Mouse (Mus musculus) CH12.LX (cell line): Measurements from ENCODE around the gene Mcm9. TPM values are rescaled to one million over a fixed set of nuclear protein-coding genes. Genes with fewer than 3 reads are reported as not detected.
A peak's percentile ranks its signal among the peaks of the same experiment; 100 is the strongest.

Experiments used
- DNase-seq: peaks from one replicate; pipeline ENCODE4 v3.0.0-alpha.2; 2013; ENCODE audit errors: extremely low read depth
- H3K27ac ChIP-seq: 2 replicates; pipeline ENCODE4 v1.5.1; 2012; ENCODE audit warnings: low read depth, mild to moderate bottlenecking, control low read depth, moderate library complexity; ENCODE audit not compliant: insufficient read depth
- H3K27me3 ChIP-seq: replicated peaks from 2 replicates; pipeline ENCODE3; 2012; ENCODE audit warnings: inconsistent platforms
- H3K36me3 ChIP-seq, 2 experiments: replicated peaks in 1 of 2; 2 replicates each; pipeline versions ENCODE3 to v1.6.1; 2012; ENCODE audit warnings: inconsistent platforms in 1 of 2, low read length in 1 of 2, mild to moderate bottlenecking in 1 of 2, mixed read lengths in 1 of 2, moderate library complexity in 1 of 2; ENCODE audit not compliant: control insufficient read depth in 1 of 2, insufficient read depth in 1 of 2
- H3K4me1 ChIP-seq, 2 experiments: 2 replicates each; pipeline ENCODE4 v1.6.1; 2012; ENCODE audit warnings: inconsistent platforms in 1 of 2, moderate library complexity in 1 of 2; ENCODE audit not compliant: insufficient read depth in 2 of 2, control insufficient read depth in 1 of 2
- H3K4me2 ChIP-seq: 2 replicates; pipeline ENCODE4 v1.6.1; 2012; ENCODE audit warnings: low read depth, mild to moderate bottlenecking, control low read depth; ENCODE audit not compliant: poor library complexity, insufficient read depth, severe bottlenecking
- H3K4me3 ChIP-seq, 3 experiments: fragments of 150-350 bp in 1 of 3; sonication (generic) in 1 of 3; replicated peaks in 1 of 3; 2 replicates each; pipeline versions ENCODE3 to v1.5.1; 2011 to 2012; ENCODE audit warnings: low read depth in 2 of 3, low read length in 2 of 3, mild to moderate bottlenecking in 2 of 3, moderate library complexity in 2 of 3, control low read depth in 1 of 3, improper control_type of control experiment in 1 of 3, inconsistent platforms in 1 of 3, mixed read lengths in 1 of 3; ENCODE audit not compliant: poor library complexity in 1 of 3
- H3K79me2 ChIP-seq: replicated peaks from 2 replicates; pipeline ENCODE4 v1.6.1; 2012; ENCODE audit warnings: mild to moderate bottlenecking, moderate library complexity; ENCODE audit not compliant: control insufficient read depth, poor library complexity, insufficient read depth, severe bottlenecking; ENCODE audit errors: extremely low read depth
- H3K9ac ChIP-seq: 2 replicates; pipeline ENCODE4 v1.6.1; 2012; ENCODE audit warnings: low read depth, mild to moderate bottlenecking, control low read depth, moderate library complexity; ENCODE audit not compliant: insufficient read depth
- H3K9me3 ChIP-seq: replicated peaks from 2 replicates; pipeline ENCODE3; 2012; ENCODE audit warnings: low read length, inconsistent platforms, mixed read lengths
- BHLHE40 ChIP-seq: IDR thresholded peaks from 2 replicates; pipeline ENCODE4 v1.6.1; 2011; ENCODE audit warnings: mild to moderate bottlenecking, low read depth, low read length, improper control_type of control experiment
- CHD1 ChIP-seq: IDR thresholded peaks from 2 replicates; pipeline ENCODE4 v1.6.1; 2012; ENCODE audit warnings: low read depth, low read length, improper control_type of control experiment, inconsistent platforms
- CHD2 ChIP-seq: IDR thresholded peaks from 2 replicates; pipeline ENCODE4 v1.6.1; 2011; ENCODE audit warnings: low read length, improper control_type of control experiment
- CTCF ChIP-seq, 2 experiments: IDR thresholded peaks in 1 of 2; conservative IDR thresholded peaks in 1 of 2; 2 replicates each; pipeline ENCODE4 v1.5.1; 2011 to 2012; ENCODE audit warnings: low read depth in 2 of 2, low read length in 2 of 2, improper control_type of control experiment in 1 of 2, inconsistent platforms in 1 of 2, mild to moderate bottlenecking in 1 of 2, moderate library complexity in 1 of 2
- E2F4 ChIP-seq: IDR thresholded peaks from 2 replicates; pipeline ENCODE4 v1.6.1; 2011; ENCODE audit warnings: low read depth, low read length, improper control_type of control experiment; ENCODE audit not compliant: insufficient replicate concordance
- ELF1 ChIP-seq: IDR thresholded peaks from 2 replicates; pipeline ENCODE4 v1.6.1; 2014; ENCODE audit warnings: low read depth, mild to moderate bottlenecking, inconsistent platforms, low read length, improper control_type of control experiment
- EP300 ChIP-seq: IDR thresholded peaks from 2 replicates; pipeline ENCODE4 v1.6.1; 2011; ENCODE audit warnings: low read length, improper control_type of control experiment
- ETS1 ChIP-seq: conservative IDR thresholded peaks from 2 replicates; pipeline ENCODE4 v1.6.1; 2012; ENCODE audit warnings: low read depth, mild to moderate bottlenecking, inconsistent platforms, low read length, improper control_type of control experiment, moderate library complexity
- GABPA ChIP-seq: IDR thresholded peaks from 2 replicates; pipeline ENCODE4 v1.6.1; 2012; ENCODE audit warnings: low read depth, low read length, improper control_type of control experiment, inconsistent platforms; ENCODE audit not compliant: insufficient replicate concordance
- HCFC1 ChIP-seq: IDR thresholded peaks from 2 replicates; pipeline ENCODE4 v1.6.1; 2012; ENCODE audit warnings: low read depth, mild to moderate bottlenecking, inconsistent platforms, low read length, improper control_type of control experiment
- IRF4 ChIP-seq: IDR thresholded peaks from 2 replicates; pipeline ENCODE4 v1.6.1; 2014; ENCODE audit warnings: low read depth, mild to moderate bottlenecking, inconsistent platforms, low read length, improper control_type of control experiment
- JUN ChIP-seq: IDR thresholded peaks from 2 replicates; pipeline ENCODE4 v1.6.1; 2011; ENCODE audit warnings: low read depth, mild to moderate bottlenecking, low read length, improper control_type of control experiment, moderate library complexity; ENCODE audit not compliant: insufficient read depth
- JUND ChIP-seq: conservative IDR thresholded peaks from 2 replicates; pipeline ENCODE4 v1.6.1; 2011; ENCODE audit warnings: low read depth, low read length, improper control_type of control experiment
- KAT2A ChIP-seq: IDR thresholded peaks from 2 replicates; pipeline ENCODE4 v1.6.1; 2012; ENCODE audit warnings: low read length, improper control_type of control experiment, inconsistent platforms; ENCODE audit not compliant: insufficient replicate concordance
- MAFK ChIP-seq: IDR thresholded peaks from 2 replicates; pipeline ENCODE4 v1.6.1; 2011; ENCODE audit warnings: low read length, improper control_type of control experiment; ENCODE audit not compliant: insufficient replicate concordance
- MAX ChIP-seq: IDR thresholded peaks from 2 replicates; pipeline ENCODE4 v1.6.1; 2011; ENCODE audit warnings: low read length, improper control_type of control experiment
- MAZ ChIP-seq: IDR thresholded peaks from 2 replicates; pipeline ENCODE4 v1.6.1; 2012; ENCODE audit warnings: low read depth, mild to moderate bottlenecking, inconsistent platforms, low read length, improper control_type of control experiment, moderate library complexity
- MEF2A ChIP-seq: IDR thresholded peaks from 2 replicates; pipeline ENCODE4 v1.6.1; 2014; ENCODE audit warnings: low read depth, mild to moderate bottlenecking, inconsistent platforms, low read length, improper control_type of control experiment, borderline replicate concordance
- MXI1 ChIP-seq: IDR thresholded peaks from 2 replicates; pipeline ENCODE4 v1.6.1; 2011; ENCODE audit warnings: mild to moderate bottlenecking, low read depth, low read length, improper control_type of control experiment
- MYC ChIP-seq: IDR thresholded peaks from 2 replicates; pipeline ENCODE4 v1.6.1; 2011; ENCODE audit warnings: low read depth, mild to moderate bottlenecking, improper control_type of control experiment, low read length
- NELFE ChIP-seq: IDR thresholded peaks from 2 replicates; pipeline ENCODE4 v1.6.1; 2011; ENCODE audit warnings: low read depth, low read length, improper control_type of control experiment
- NRF1 ChIP-seq: IDR thresholded peaks from 2 replicates; pipeline ENCODE4 v1.6.1; 2014; ENCODE audit warnings: low read depth, mild to moderate bottlenecking, inconsistent platforms, low read length, improper control_type of control experiment, moderate library complexity
- PAX5 ChIP-seq: IDR thresholded peaks from 2 replicates; pipeline ENCODE4 v1.6.1; 2012; ENCODE audit warnings: low read length, inconsistent platforms, mixed read lengths
- POLR2A ChIP-seq: IDR thresholded peaks from 2 replicates; pipeline ENCODE4 v1.6.1; 2011; ENCODE audit warnings: low read depth, mild to moderate bottlenecking, improper control_type of control experiment, low read length
- POLR2AphosphoS2 ChIP-seq: IDR thresholded peaks from 2 replicates; pipeline ENCODE4 v1.6.1; 2011; ENCODE audit warnings: low read depth, low read length, improper control_type of control experiment
- RAD21 ChIP-seq: IDR thresholded peaks from 2 replicates; pipeline ENCODE4 v1.6.1; 2011; ENCODE audit warnings: low read depth, mild to moderate bottlenecking, low read length, improper control_type of control experiment, moderate library complexity
- RCOR1 ChIP-seq: conservative IDR thresholded peaks from 2 replicates; pipeline ENCODE4 v1.6.1; 2012; ENCODE audit warnings: low read depth, mild to moderate bottlenecking, inconsistent platforms, low read length, improper control_type of control experiment
- SIN3A ChIP-seq: IDR thresholded peaks from 2 replicates; pipeline ENCODE4 v1.6.1; 2012; ENCODE audit warnings: low read length, improper control_type of control experiment, inconsistent platforms
- SMC3 ChIP-seq: IDR thresholded peaks from 2 replicates; pipeline ENCODE4 v1.6.1; 2011; ENCODE audit warnings: low read depth, low read length, improper control_type of control experiment
- TBP ChIP-seq: conservative IDR thresholded peaks from 2 replicates; pipeline ENCODE4 v1.6.1; 2011; ENCODE audit warnings: low read depth, low read length, improper control_type of control experiment
- TCF12 ChIP-seq: IDR thresholded peaks from 2 replicates; pipeline ENCODE4 v1.6.1; 2014; ENCODE audit warnings: low read depth, mild to moderate bottlenecking, inconsistent platforms, low read length, improper control_type of control experiment
- UBTF ChIP-seq: IDR thresholded peaks from 2 replicates; pipeline ENCODE4 v1.6.1; 2012; ENCODE audit warnings: low read depth, mild to moderate bottlenecking, inconsistent platforms, low read length, improper control_type of control experiment, moderate library complexity
- USF1 ChIP-seq: IDR thresholded peaks from 2 replicates; pipeline ENCODE4 v1.6.1; 2014; ENCODE audit warnings: low read depth, mild to moderate bottlenecking, inconsistent platforms, low read length, improper control_type of control experiment
- USF2 ChIP-seq: conservative IDR thresholded peaks from 2 replicates; pipeline ENCODE4 v1.6.1; 2011; ENCODE audit warnings: low read depth, low read length, improper control_type of control experiment
- ZC3H11A ChIP-seq: IDR thresholded peaks from 2 replicates; pipeline ENCODE4 v1.6.1; 2012; ENCODE audit warnings: low read depth, mild to moderate bottlenecking, inconsistent platforms, low read length, improper control_type of control experiment
- ZKSCAN1 ChIP-seq: IDR thresholded peaks from 2 replicates; pipeline ENCODE4 v1.6.1; 2012; ENCODE audit warnings: low read depth, inconsistent platforms, low read length, improper control_type of control experiment, borderline replicate concordance
- ZMIZ1 ChIP-seq: IDR thresholded peaks from 2 replicates; pipeline ENCODE4 v1.6.1; 2012; ENCODE audit warnings: low read depth, mild to moderate bottlenecking, inconsistent platforms, low read length, improper control_type of control experiment
- ZNF384 ChIP-seq: IDR thresholded peaks from 2 replicates; pipeline ENCODE4 v1.6.1; 2012; ENCODE audit warnings: low read depth, low read length, improper control_type of control experiment, inconsistent platforms
- dilution Hi-C: fragments of 300-500 bp; cut with MboI; formaldehyde crosslinking; loops from 2 replicates; pipeline ENCODE4 v1.14.3; 2020; ENCODE audit warnings: low sequenced_read_pairs; ENCODE audit not compliant: extremely low pct_unique_long_range_greater_than_20kb, extremely low pct_ligation_motif_present
- in situ Hi-C: fragments of 300-500 bp; cut with MboI; formaldehyde crosslinking; loops from 3 replicates; pipeline ENCODE4 v1.14.3; 2019; ENCODE audit warnings: low sequenced_read_pairs, low pct_ligation_motif_present, low pct_unique_long_range_greater_than_20kb, mixed read lengths
- polyA plus RNA-seq: library from polyadenylated mRNA; unstranded; fragments of >175 nt; gene quantifications from 2 replicates; pipeline ENCODE4 v1.2.1, GENCODE M21; 2012; ENCODE audit warnings: low read depth; ENCODE audit not compliant: insufficient read length
- total RNA-seq, 2 experiments: library from RNA; depleted of rRNA; stranded (reverse); fragments of 300-350 nt in 1 of 2; fragments of >200 nt in 1 of 2; gene quantifications; 2 replicates each; pipeline ENCODE4 v1.2.3; 2012 to 2014

Mcm9 gene
- total and polyA plus RNA-seq, 3 experiments = 6.7 to 15.9 (median 9.7) TPM

- H3K4me3 ChIP-seq = peak overlapping the region; percentile 82 to 94 (median 83)
- peak; percentile 90 for DNase-seq
- H3K4me1 ChIP-seq = peaks cover 4 to 12% of the 10 kb centered on the region in 2 experiments
- no peaks in the 10 kb centered on the region for H3K27me3 ChIP-seq
- TF ChIP-seq JUND (no peak), CHD1 (no peak), ETS1 (no peak), KAT2A (0 out of 2 replicates have a peak, but pooled peaks have one; percentile 44), CTCF (conservative IDR thresholded peaks at IDR 0.05 in 1 of 2, IDR thresholded peaks at IDR 0.05 in 1 of 2; ENCODE audit: low read depth in 2 of 2, low read length in 2 of 2) (peak in 1 of 2 experiments; percentile 65; a peak in 2 of 4 replicates), ELF1 (0 out of 2 replicates have a peak, but pooled peaks have one; percentile 20), SMC3 (peak; percentile 19; the same call in 1 of the 2 replicates), TBP (no peak), BHLHE40 (no peak), MXI1 (peak; percentile 38), MAFK (no peak), PAX5 (no peak), HCFC1 (0 out of 2 replicates have a peak, but pooled peaks have one; percentile 38), RCOR1 (no peak), NELFE (peak; percentile 91), GABPA (no peak), ZNF384 (peak; percentile 37; the same call in 1 of the 2 replicates), TCF12 (peak; percentile 59; the same call in 1 of the 2 replicates), EP300 (no peak), MEF2A (peak; percentile 60; the same call in 1 of the 2 replicates), MAX (peak; percentile 52; the same call in 1 of the 2 replicates), IRF4 (0 out of 2 replicates have a peak, but pooled peaks have one; percentile 29), UBTF (no peak), JUN (no peak), POLR2AphosphoS2 (peak; percentile 69; the same call in 1 of the 2 replicates), MYC (no peak), SIN3A (no peak; the same call in none of the 2 replicates), USF1 (no peak), POLR2A (peak; percentile 85), ZC3H11A (no peak), RAD21 (peak; percentile 33), ZKSCAN1 (no peak), E2F4 (peak; percentile 93; the same call in 1 of the 2 replicates), MAZ (peak; percentile 70; the same call in 1 of the 2 replicates), CHD2 (no peak), ZMIZ1 (peak; percentile 62; the same call in 1 of the 2 replicates), USF2 (no peak), NRF1 (peak; percentile 34; the same call in 1 of the 2 replicates)
- H3K79me2 ChIP-seq = peaks cover 16% of the 10 kb centered on the region
- in situ Hi-C loops = no loop called here
- H3K36me3 ChIP-seq = peaks cover 10 to 24% of the 10 kb centered on the region in 2 experiments
- dilution Hi-C loops = no loop called here
- H3K27ac ChIP-seq = peak overlapping the region; percentile 90
- peak overlapping the region; percentile 98 for H3K4me2 ChIP-seq
- H3K9me3 ChIP-seq = no peaks in the 10 kb centered on the region
- peak overlapping the region; percentile 90 for H3K9ac ChIP-seq
Observed at GRCm38 (mm10) chr10:53629247-53629917, 857 bp downstream of the Mcm9 start.
